Mouse (Mus musculus): ENCODE data around the gene Kyat3.

Gene Kyat3

GRCm38 (mm10) chr3:142747673-142748072 lies 46.8 kb downstream of the Kyat3 start:
- DNase-seq (ENCODE audit: low spot score): no peak

GRCm38 (mm10) chr3:142749131-142749530 lies 48.3 kb downstream of the Kyat3 start:
- no peak for DNase-seq (ENCODE audit: low spot score)

GRCm38 (mm10) chr3:142755132-142755867 lies 54.4 kb downstream of the Kyat3 start:
- DNase-seq (ENCODE audit: low spot score): no peak

GRCm38 (mm10) chr3:142757841-142758240 lies 57.0 kb downstream of the Kyat3 start:
- DNase-seq (ENCODE audit: low spot score): no peak

GRCm38 (mm10) chr3:142758593-142758992 lies 57.7 kb downstream of the Kyat3 start:
- no peak for DNase-seq (ENCODE audit: low spot score)

- no peak for DNase-seq (ENCODE audit: low spot score)
Observed at GRCm38 (mm10) chr3:142760356-142760755, 59.5 kb downstream of the Kyat3 start.

GRCm38 (mm10) chr3:142764995-142765777 lies 64.3 kb downstream of the Kyat3 start, which contains the start of gene Gtf2b:
Gtf2b (plus strand) TSS chr3:142765045.
- DNase-seq (ENCODE audit: low spot score): peak; percentile 92

GRCm38 (mm10) chr3:142765778-142766165 lies 64.9 kb downstream of the Kyat3 start:
- no peak for DNase-seq (ENCODE audit: low spot score)

GRCm38 (mm10) chr3:142768498-142768897 lies 67.6 kb downstream of the Kyat3 start:
- DNase-seq (ENCODE audit: low spot score): no peak

- no peak for DNase-seq (ENCODE audit: low spot score)
Observed at GRCm38 (mm10) chr3:142770518-142770917, 69.7 kb downstream of the Kyat3 start.

- peak; percentile 27 for DNase-seq (ENCODE audit: low spot score)
Observed at GRCm38 (mm10) chr3:142773538-142774191, 72.8 kb downstream of the Kyat3 start.

GRCm38 (mm10) chr3:142777227-142777626 lies 76.4 kb downstream of the Kyat3 start:
- no peak for DNase-seq (ENCODE audit: low spot score)

- DNase-seq (ENCODE audit: low spot score): no peak
Observed at GRCm38 (mm10) chr3:142786423-142787072, 85.7 kb downstream of the Kyat3 start.

- DNase-seq (ENCODE audit: low spot score): no peak
Observed at GRCm38 (mm10) chr3:142795587-142795986, 94.7 kb downstream of the Kyat3 start.

Data from adipocyte (in vitro differentiated cells).